Comparison of ENCODE assay signal across 16 mouse cellular contexts in the genomic region with DNA sequence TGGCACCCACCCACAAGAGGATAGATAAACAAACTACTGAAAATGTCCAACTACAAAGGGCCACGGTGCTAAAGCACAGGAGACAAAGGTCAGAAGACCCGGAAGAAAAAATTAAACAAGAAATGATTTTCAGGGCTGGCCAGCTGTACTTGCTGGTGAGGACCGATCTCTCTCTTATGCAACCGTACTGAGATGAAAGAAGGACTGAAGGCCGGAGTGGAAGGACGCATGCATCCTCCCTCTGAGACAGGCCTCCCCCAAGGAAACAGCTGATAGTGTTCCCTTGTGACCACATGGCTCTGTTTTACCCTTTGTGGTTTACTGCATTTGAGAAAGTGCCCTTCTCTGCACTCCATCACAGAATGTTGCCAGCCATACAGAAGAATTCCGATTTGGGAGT. TPM values are rescaled to one million over a fixed set of nuclear protein-coding genes. Genes with fewer than 3 reads are reported as not detected.
DNase-seq lines count a peak whose midpoint lies in the region; ATAC-seq and TF ChIP-seq lines count a peak whose summit lies in the region.
"Had no signal": no experiment of that assay in that cellular context is flagged by ENCODE, and none has a peak within 500 bp of the region (broad histone marks: within the 10 kb centered on the region; RNA-seq: fewer than 3 reads in every experiment).

No protein-coding gene starts in this region.

- H3K36me3 ChIP-seq in forebrain, postnatal 0 days (ENCODE audit: insufficient read depth): no peaks in the 10 kb centered on the region
- no peaks in the 10 kb centered on the region for H3K36me3 ChIP-seq in forebrain, embryonic 14.5 days (ENCODE audit: control insufficient read depth, insufficient read depth, low read length)
- H3K36me3 ChIP-seq in liver, adult 2 months (ENCODE audit: control insufficient read depth, insufficient read depth, low read length): no peaks in the 10 kb centered on the region
- 0 out of 2 replicates have a peak, but pooled peaks cover 3% of the 10 kb centered on the region for H3K36me3 ChIP-seq in liver, embryonic 11.5 days (ENCODE audit: control insufficient read depth, insufficient read depth, low read length)
- no peaks in the 10 kb centered on the region for H3K36me3 ChIP-seq in liver, embryonic 16.5 days (ENCODE audit: control insufficient read depth, insufficient read depth)
- H3K36me3 ChIP-seq: lung, embryonic 15.5 days; midbrain, embryonic 12.5 days had no signal

- H3K4me1 ChIP-seq in forebrain, postnatal 0 days (ENCODE audit: insufficient read depth): peaks cover 25% of the 10 kb centered on the region
- peaks cover 16% of the 10 kb centered on the region for H3K4me1 ChIP-seq in forebrain, embryonic 14.5 days (ENCODE audit: control insufficient read depth, insufficient read depth, low read length)
- H3K4me1 ChIP-seq in liver, adult 2 months (ENCODE audit: control insufficient read depth, insufficient read depth, low read length): peaks cover 53% of the 10 kb centered on the region
- H3K4me1 ChIP-seq in liver, embryonic 11.5 days (replicated peaks; ENCODE audit: control insufficient read depth, insufficient read depth, low read length): peaks cover 56% of the 10 kb centered on the region
- H3K4me1 ChIP-seq in liver, embryonic 16.5 days (ENCODE audit: control insufficient read depth, low read depth, low read length): peaks cover 39% of the 10 kb centered on the region

- no peak for TF ChIP-seq POLR2A in liver, adult 2 months (IDR thresholded peaks at IDR 0.05; ENCODE audit: extremely low read depth, insufficient read depth, low read length)

- H3K79me2 ChIP-seq in liver, adult 2 months (ENCODE audit: control insufficient read depth, insufficient read depth, low read length): peaks cover 61% of the 10 kb centered on the region

- H3K9me3 ChIP-seq in forebrain, postnatal 0 days (ENCODE audit: low read length): no peaks in the 10 kb centered on the region
- no peaks in the 10 kb centered on the region for H3K9me3 ChIP-seq in forebrain, embryonic 14.5 days (replicated peaks; ENCODE audit: control insufficient read depth, low read length)
- H3K9me3 ChIP-seq in liver, embryonic 11.5 days (ENCODE audit: control insufficient read depth, low read length): no peaks in the 10 kb centered on the region
- no peaks in the 10 kb centered on the region for H3K9me3 ChIP-seq in liver, embryonic 16.5 days (replicated peaks; ENCODE audit: control insufficient read depth, low read length)
- H3K9me3 ChIP-seq: lung, embryonic 15.5 days; midbrain, embryonic 12.5 days; stomach, embryonic 15.5 days had no signal

- peak overlapping the region; percentile 24; the same call in 1 of the 2 replicates for H3K27ac ChIP-seq in forebrain, postnatal 0 days (ENCODE audit: low read depth, low read length)
- no peak overlapping the region for H3K27ac ChIP-seq in forebrain, embryonic 14.5 days (ENCODE audit: low read depth, low read length)
- peak overlapping the region; percentile 73 for H3K27ac ChIP-seq in liver, adult 2 months (replicated peaks; ENCODE audit: insufficient read depth, low read depth, low read length)
- no peak overlapping the region for H3K27ac ChIP-seq in liver, embryonic 11.5 days (ENCODE audit: low read depth, low read length)
- H3K27ac ChIP-seq in liver, embryonic 16.5 days (ENCODE audit: low read length): no peak overlapping the region
- H3K27ac ChIP-seq: midbrain, embryonic 12.5 days; stomach, embryonic 15.5 days had no signal

- no peak for ATAC-seq in forebrain, postnatal 0 days
- ATAC-seq in forebrain, embryonic 14.5 days: no peak
- ATAC-seq in liver, embryonic 11.5 days (replicated peaks; ENCODE audit: low FRiP score): no peak
- ATAC-seq in common myeloid progenitor, adult 5-6 weeks (replicated peaks; ENCODE audit: low read depth, poor library complexity, severe bottlenecking): peak; percentile 51
- 0 out of 2 replicates have a peak, but pooled peaks have one; percentile 20 for ATAC-seq in liver, embryonic 16.5 days (ENCODE audit: low read depth)
- ATAC-seq: CD4-positive, CD25-positive, alpha-beta regulatory T cell, adult 4 months had no signal

- 85% methylated on average over 7 of the region's 7 CpGs for WGBS in forebrain, postnatal 0 days
- WGBS in forebrain, embryonic 14.5 days: 92% methylated on average over 7 of the region's 7 CpGs
- 15% methylated on average over 7 of the region's 7 CpGs for WGBS in liver, adult 2 months
- 34% methylated on average over 7 of the region's 7 CpGs for WGBS in liver, embryonic 11.5 days
- WGBS in liver, embryonic 16.5 days (ENCODE audit: insufficient replicate concordance): 31% methylated on average over 7 of the region's 7 CpGs

- no peak for DNase-seq in forebrain, postnatal 0 days
- DNase-seq in forebrain, embryonic 14.5 days (ENCODE audit: low spot score): no peak
- peak; percentile 67 for DNase-seq in liver, adult 2 months (ENCODE audit: extremely low read depth, low read depth, low spot score)
- DNase-seq in liver, embryonic 11.5 days (ENCODE audit: low spot score): no peak
- no peak for DNase-seq in thymus, adult 18-20 months
- DNase-seq in adipocyte (ENCODE audit: low spot score): no peak
- DNase-seq: gastrocnemius, postnatal 25 days; heart, postnatal 14 days; kidney, adult 18-20 months had no signal

- H3K4me2 ChIP-seq in forebrain, postnatal 0 days (ENCODE audit: low read depth): no peak overlapping the region
- no peak overlapping the region for H3K4me2 ChIP-seq in forebrain, embryonic 14.5 days (ENCODE audit: low read length)
- H3K4me2 ChIP-seq in liver, embryonic 11.5 days: no peak overlapping the region
- no peak overlapping the region for H3K4me2 ChIP-seq in liver, embryonic 16.5 days (ENCODE audit: low read depth, low read length)
- H3K4me2 ChIP-seq: lung, embryonic 15.5 days; midbrain, embryonic 12.5 days; stomach, embryonic 15.5 days had no signal

- TF ChIP-seq CTCF in forebrain, postnatal 0 days (IDR thresholded peaks at IDR 0.05; ENCODE audit: low read depth): no peak
- TF ChIP-seq CTCF in liver, adult 2 months (IDR thresholded peaks at IDR 0.05; ENCODE audit: low read depth, low read length): no peak

- H3K9ac ChIP-seq in forebrain, postnatal 0 days: no peak overlapping the region
- H3K9ac ChIP-seq in forebrain, embryonic 14.5 days (ENCODE audit: low read length): no peak overlapping the region
- no peak overlapping the region for H3K9ac ChIP-seq in liver, adult 2 months (ENCODE audit: low read depth, low read length)
- H3K9ac ChIP-seq in liver, embryonic 11.5 days (ENCODE audit: low read depth, low read length): no peak overlapping the region
- H3K9ac ChIP-seq in liver, embryonic 16.5 days (ENCODE audit: low read depth, low read length): no peak overlapping the region
- H3K9ac ChIP-seq: lung, embryonic 15.5 days; midbrain, embryonic 12.5 days; stomach, embryonic 15.5 days had no signal

- no peak overlapping the region for H3K4me3 ChIP-seq in forebrain, postnatal 0 days (ENCODE audit: low read depth, low read length)
- H3K4me3 ChIP-seq in forebrain, embryonic 14.5 days (ENCODE audit: low read depth, low read length): no peak overlapping the region
- no peak overlapping the region for H3K4me3 ChIP-seq in liver, adult 2 months (ENCODE audit: insufficient read depth, low read depth, low read length)
- H3K4me3 ChIP-seq in liver, embryonic 11.5 days (ENCODE audit: low read depth, low read length): no peak overlapping the region
- no peak overlapping the region for H3K4me3 ChIP-seq in liver, embryonic 16.5 days (ENCODE audit: low read depth, low read length)
- H3K4me3 ChIP-seq: erythroblast, embryonic 14.5 days; lung, embryonic 15.5 days; midbrain, embryonic 12.5 days; stomach, embryonic 15.5 days had no signal

- no peaks in the 10 kb centered on the region for H3K27me3 ChIP-seq in forebrain, postnatal 0 days (ENCODE audit: insufficient read depth, low read length)
- no peaks in the 10 kb centered on the region for H3K27me3 ChIP-seq in forebrain, embryonic 14.5 days (replicated peaks; ENCODE audit: control insufficient read depth, insufficient read depth, low read length)
- H3K27me3 ChIP-seq in liver, adult 2 months (ENCODE audit: control insufficient read depth, insufficient read depth, low read length): no peaks in the 10 kb centered on the region
- H3K27me3 ChIP-seq in liver, embryonic 11.5 days (replicated peaks; ENCODE audit: control insufficient read depth, insufficient read depth, low read length): no peaks in the 10 kb centered on the region
- no peaks in the 10 kb centered on the region for H3K27me3 ChIP-seq in liver, embryonic 16.5 days (ENCODE audit: control insufficient read depth, insufficient read depth, low read depth, low read length)
- H3K27me3 ChIP-seq: lung, embryonic 15.5 days; midbrain, embryonic 12.5 days; stomach, embryonic 15.5 days had no signal

RNA-seq across cellular contexts. Expression of gene Akt2, which starts 11.5 kb away (rescaled TPM):
- 61.1 and 64.2 TPM in 2 replicates for total RNA-seq in forebrain, postnatal 0 days (2014; rRNA removed)
- 53.7 and 53.9 TPM in 2 replicates for polyA plus RNA-seq in forebrain, postnatal 0 days (2015; fragmentation: Nextera tagmentation; extraction: Ambion mirVana)
- 80.6 and 85.8 TPM in 2 replicates for polyA plus RNA-seq in forebrain, embryonic 14.5 days (2014; fragmentation: Nextera tagmentation; extraction: Ambion mirVana)
- 57.1 and 65.5 TPM in 2 replicates for total RNA-seq in liver, adult 2 months (2014; rRNA removed)
- 78.1 and 81.3 TPM in 2 replicates for polyA plus RNA-seq in liver, adult 2 months (2012; rRNA removed)
- polyA plus RNA-seq in liver, embryonic 11.5 days (2014; fragmentation: Nextera tagmentation; extraction: Ambion mirVana): 68.4 and 70.1 TPM in 2 replicates
- 43.7 and 49.5 TPM in 2 replicates for total RNA-seq in common myeloid progenitor, adult 5-6 weeks (2017)
- polyA plus RNA-seq in liver, embryonic 16.5 days (2015; fragmentation: Nextera tagmentation; extraction: Ambion mirVana): 24.8 and 26.3 TPM in 2 replicates

RNA-seq across cellular contexts. Expression of gene 2310022A10Rik, which starts 49.8 kb away (rescaled TPM):
- 7.5 and 8.7 TPM in 2 replicates for total RNA-seq in forebrain, postnatal 0 days (2014; rRNA removed)
- 26.3 and 28.1 TPM in 2 replicates for polyA plus RNA-seq in forebrain, postnatal 0 days (2015; fragmentation: Nextera tagmentation; extraction: Ambion mirVana)
- polyA plus RNA-seq in forebrain, embryonic 14.5 days (2014; fragmentation: Nextera tagmentation; extraction: Ambion mirVana): 26.3 and 31.2 TPM in 2 replicates
- 1.2 and 2.7 TPM in 2 replicates for total RNA-seq in liver, adult 2 months (2014; rRNA removed)
- 8.5 and 9.0 TPM in 2 replicates for polyA plus RNA-seq in liver, adult 2 months (2012; rRNA removed)
- 33.9 and 35.1 TPM in 2 replicates for polyA plus RNA-seq in liver, embryonic 11.5 days (2014; fragmentation: Nextera tagmentation; extraction: Ambion mirVana)
- 15.0 and 18.0 TPM in 2 replicates for total RNA-seq in common myeloid progenitor, adult 5-6 weeks (2017)
- polyA plus RNA-seq in liver, embryonic 16.5 days (2015; fragmentation: Nextera tagmentation; extraction: Ambion mirVana): 15.6 and 16.1 TPM in 2 replicates

RNA-seq across cellular contexts. Expression of gene Pld3, which starts 49.8 kb away (rescaled TPM):
- total RNA-seq in forebrain, postnatal 0 days (2014; rRNA removed): 144 and 219 TPM in 2 replicates
- polyA plus RNA-seq in forebrain, postnatal 0 days (2015; fragmentation: Nextera tagmentation; extraction: Ambion mirVana): 205 and 246 TPM in 2 replicates
- polyA plus RNA-seq in forebrain, embryonic 14.5 days (2014; fragmentation: Nextera tagmentation; extraction: Ambion mirVana): 98.6 and 108 TPM in 2 replicates
- 8.3 and 12.4 TPM in 2 replicates for total RNA-seq in liver, adult 2 months (2014; rRNA removed)
- 33.0 and 37.4 TPM in 2 replicates for polyA plus RNA-seq in liver, adult 2 months (2012; rRNA removed)
- polyA plus RNA-seq in liver, embryonic 11.5 days (2014; fragmentation: Nextera tagmentation; extraction: Ambion mirVana): 39.3 and 44.4 TPM in 2 replicates
- total RNA-seq in common myeloid progenitor, adult 5-6 weeks (2017): 5.5 and 6.0 TPM in 2 replicates
- 85.0 and 101 TPM in 2 replicates for polyA plus RNA-seq in liver, embryonic 16.5 days (2015; fragmentation: Nextera tagmentation; extraction: Ambion mirVana)

RNA-seq across cellular contexts. Expression of gene Ttc9b, which starts 50.9 kb away (rescaled TPM):
- total RNA-seq in forebrain, postnatal 0 days (2014; rRNA removed): 95.8 and 111 TPM in 2 replicates
- polyA plus RNA-seq in forebrain, postnatal 0 days (2015; fragmentation: Nextera tagmentation; extraction: Ambion mirVana): 116 and 118 TPM in 2 replicates
- 69.3 and 73.8 TPM in 2 replicates for polyA plus RNA-seq in forebrain, embryonic 14.5 days (2014; fragmentation: Nextera tagmentation; extraction: Ambion mirVana)
- total RNA-seq in liver, adult 2 months (2014; rRNA removed): not detected in 2 replicates
- not detected in 2 replicates for polyA plus RNA-seq in liver, adult 2 months (2012; rRNA removed)
- not detected in 2 replicates for polyA plus RNA-seq in liver, embryonic 11.5 days (2014; fragmentation: Nextera tagmentation; extraction: Ambion mirVana)
- total RNA-seq in common myeloid progenitor, adult 5-6 weeks (2017): 0.29 TPM in 1 of 2 replicates, not detected in the other
- polyA plus RNA-seq in liver, embryonic 16.5 days (2015; fragmentation: Nextera tagmentation; extraction: Ambion mirVana): not detected in 2 replicates
- total RNA-seq: gastrocnemius, postnatal 25 days; heart, postnatal 14 days had no signal
- polyA plus RNA-seq: CD4-positive, CD25-positive, alpha-beta regulatory T cell, adult 4 months; erythroblast, embryonic 14.5 days had no signal

Comparison
In these comparisons a context has a peak if more than half of its experiments do, and no peak if none do; other contexts are left out.
1. ATAC-seq: peak in common myeloid progenitor, adult 5-6 weeks (single experiment) and liver, embryonic 16.5 days (single experiment); none in forebrain, postnatal 0 days (single experiment), forebrain, embryonic 14.5 days (single experiment) and liver, embryonic 11.5 days (single experiment).
2. H3K27ac ChIP-seq: peak in forebrain, postnatal 0 days (single experiment) and liver, adult 2 months (single experiment); none in forebrain, embryonic 14.5 days (single experiment), liver, embryonic 11.5 days (single experiment) and liver, embryonic 16.5 days (single experiment).